Mouse (Mus musculus) testis, postnatal 10 days (tissue): ENCODE measurements around the gene Eaf2.
A peak's percentile ranks its signal among the peaks of the same experiment; 100 is the strongest.
"Not testable (repeated sequence)": the region's sequence is repeated elsewhere in the genome, so short reads cannot be mapped to it uniquely, and the experiment has no call there.

Experiments
- DNase-seq: peaks from one replicate; pipeline ENCODE4 v3.0.0; 2021; ENCODE audit warnings: low spot score

Eaf2 gene

DNA sequence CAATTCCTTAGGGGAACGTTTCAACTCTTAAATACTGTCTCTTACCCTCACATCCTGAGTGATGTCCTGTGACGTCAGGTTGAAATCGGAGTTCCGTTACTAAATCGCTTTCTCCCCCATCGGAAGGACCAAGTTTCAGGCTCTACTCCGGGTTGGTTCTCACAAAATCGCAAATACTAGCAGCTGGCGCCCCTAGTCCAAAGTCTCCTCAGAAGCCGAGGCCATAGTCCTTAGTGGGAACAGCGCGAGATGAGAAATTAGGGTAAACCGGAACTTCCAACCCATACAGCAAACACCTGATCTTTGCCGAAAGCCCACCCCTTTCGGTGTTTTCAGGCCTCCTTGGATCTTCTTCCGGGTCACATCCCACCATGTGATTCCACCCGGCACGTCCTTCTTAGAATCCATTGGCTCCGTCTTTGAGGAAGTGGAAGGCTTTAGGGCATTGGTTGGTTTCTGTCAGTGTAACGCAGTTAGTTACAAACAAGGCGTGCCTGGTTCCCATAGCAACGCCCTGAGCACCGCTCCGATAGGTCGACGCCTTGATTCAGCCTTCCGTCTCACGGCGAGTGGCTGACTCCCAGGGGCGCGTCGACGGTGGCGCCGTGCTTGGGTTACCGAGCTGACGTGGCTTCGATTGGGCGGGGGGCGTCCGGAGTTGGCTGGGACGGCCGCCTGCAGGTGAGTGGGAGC is at the start of gene Eaf2, which contains the start of gene Golgb1:
TSS of gene Eaf2 (minus strand) at position 421 of the 693 bp plus-strand sequence.
TSS of gene Golgb1 (plus strand) at position 558 of the 693 bp plus-strand sequence.
- DNase-seq, result peak; percentile 95

DNA sequence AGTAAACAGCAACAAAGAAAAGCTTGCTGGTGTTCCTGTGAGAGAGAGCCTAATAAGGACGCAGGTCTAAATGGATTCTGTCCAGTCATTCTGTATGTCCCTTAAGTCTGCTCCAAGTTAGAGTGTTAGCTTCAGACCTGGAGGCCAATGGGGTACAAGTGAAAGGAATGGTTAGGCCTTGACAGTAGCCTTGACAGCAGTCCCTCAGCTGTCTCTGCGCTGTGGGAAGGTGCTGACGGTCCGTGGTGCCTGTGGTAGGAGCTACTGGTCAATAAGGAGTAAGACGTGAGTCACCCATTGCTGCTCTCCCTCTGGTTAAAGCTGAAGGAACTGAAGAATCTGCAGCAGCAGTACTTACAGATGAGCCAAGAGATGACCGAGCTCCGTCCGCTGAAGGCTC is 49.5 kb upstream of the Eaf2 start:
- DNase-seq, result no peak

DNA sequence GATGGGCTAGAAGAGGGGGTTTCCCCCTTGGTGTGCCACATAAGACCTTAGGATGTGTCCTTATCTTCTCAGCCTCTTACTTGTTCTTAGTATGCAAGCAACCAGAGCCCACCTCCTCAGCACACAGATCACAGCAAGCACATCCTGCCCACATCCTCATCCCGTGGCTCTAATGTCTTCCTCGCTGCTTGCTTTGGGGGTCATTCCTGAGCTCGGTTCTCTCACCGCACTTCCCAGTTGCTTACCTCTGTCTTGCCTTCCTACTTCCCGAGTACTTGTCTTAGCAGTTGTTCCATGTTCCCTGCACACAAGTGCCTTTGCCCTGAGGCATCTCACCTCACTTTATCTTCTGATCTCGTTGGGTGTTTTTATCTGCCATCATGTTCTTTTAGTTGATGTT is 47.2 kb upstream of the Eaf2 start:
- DNase-seq, result no peak

DNA sequence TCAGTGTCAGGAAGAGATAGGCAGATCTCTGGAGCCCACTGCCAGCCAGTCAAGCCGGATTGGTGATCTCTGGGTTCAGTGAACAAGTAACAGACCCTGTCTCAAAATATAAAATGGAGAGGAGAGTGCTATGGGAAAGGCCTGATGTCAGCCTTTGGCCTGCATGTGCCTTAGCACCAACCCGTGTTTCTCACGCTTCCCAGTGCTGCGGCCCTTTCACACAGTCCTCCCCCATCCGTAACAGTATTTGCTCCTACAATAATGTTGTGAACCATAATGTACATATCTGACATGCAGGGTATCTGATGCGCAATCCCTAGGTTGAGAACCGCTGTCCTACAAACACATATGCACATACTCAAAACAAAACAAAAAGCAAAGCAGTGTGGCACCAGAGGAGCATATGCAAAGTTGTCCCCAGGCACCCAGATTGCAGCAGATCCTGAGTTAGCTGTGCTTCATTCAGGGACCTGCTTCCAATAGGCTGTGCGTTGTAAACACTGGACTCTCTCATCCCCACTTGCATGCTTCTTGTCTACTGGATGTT is 46.3 kb upstream of the Eaf2 start:
- DNase-seq, result no peak

DNA sequence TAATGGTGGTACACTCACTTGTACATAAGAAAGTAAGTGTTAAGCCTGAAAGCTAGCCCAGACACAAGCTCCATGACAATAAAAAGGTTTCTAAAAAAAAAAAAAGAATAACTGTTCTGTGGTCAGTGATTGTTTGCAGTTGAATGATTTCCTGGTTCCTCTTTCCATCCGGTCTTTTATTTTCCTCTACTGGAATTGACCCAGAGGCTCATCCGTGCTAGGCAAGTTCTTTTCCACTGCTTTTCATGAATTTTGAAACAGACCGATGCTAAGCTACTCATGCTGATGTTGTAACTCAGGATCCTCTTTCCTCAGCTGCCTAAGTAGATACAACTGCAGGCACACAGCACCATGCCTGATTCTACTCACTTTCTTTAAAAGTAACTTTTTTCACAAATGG is 45.6 kb upstream of the Eaf2 start:
- no peak for DNase-seq

DNA sequence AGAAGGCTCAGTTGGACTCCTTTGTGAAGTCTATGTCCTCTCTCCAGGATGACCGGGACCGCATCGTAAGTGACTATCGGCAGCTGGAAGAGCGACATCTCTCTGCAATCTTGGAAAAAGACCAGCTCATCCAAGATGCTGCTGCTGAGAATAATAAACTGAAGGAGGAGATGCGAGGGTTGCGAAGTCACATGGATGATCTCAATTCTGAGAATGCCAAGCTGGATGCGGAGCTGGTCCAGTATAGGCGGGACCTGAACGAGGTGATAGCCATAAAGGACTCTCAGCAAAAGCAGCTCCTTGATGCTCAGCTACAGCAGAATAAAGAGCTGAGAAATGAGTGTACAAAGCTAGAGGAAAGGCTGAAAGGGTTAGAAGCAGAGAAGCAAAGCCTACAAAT is 43.7 kb upstream of the Eaf2 start:
- no peak for DNase-seq

DNA sequence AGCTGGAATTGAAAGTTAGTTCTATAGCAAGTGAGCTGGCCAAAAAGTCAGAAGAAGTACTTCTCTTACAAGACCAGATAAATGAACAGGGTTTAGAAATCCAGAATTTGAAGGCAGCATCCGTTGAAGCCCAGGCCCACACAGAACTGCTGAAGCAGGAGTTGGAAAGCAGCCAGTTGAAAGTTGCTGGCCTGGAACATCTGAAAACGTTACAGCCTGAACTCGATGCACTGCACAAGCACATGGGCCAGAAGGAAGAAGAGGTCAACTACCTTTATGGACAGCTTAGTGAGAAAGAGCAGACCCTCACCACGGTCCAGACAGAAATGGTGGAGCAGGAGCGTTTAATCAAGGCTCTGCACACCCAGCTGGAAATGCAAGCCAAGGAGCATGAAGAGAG is 39.4 kb upstream of the Eaf2 start:
- no peak for DNase-seq

DNA sequence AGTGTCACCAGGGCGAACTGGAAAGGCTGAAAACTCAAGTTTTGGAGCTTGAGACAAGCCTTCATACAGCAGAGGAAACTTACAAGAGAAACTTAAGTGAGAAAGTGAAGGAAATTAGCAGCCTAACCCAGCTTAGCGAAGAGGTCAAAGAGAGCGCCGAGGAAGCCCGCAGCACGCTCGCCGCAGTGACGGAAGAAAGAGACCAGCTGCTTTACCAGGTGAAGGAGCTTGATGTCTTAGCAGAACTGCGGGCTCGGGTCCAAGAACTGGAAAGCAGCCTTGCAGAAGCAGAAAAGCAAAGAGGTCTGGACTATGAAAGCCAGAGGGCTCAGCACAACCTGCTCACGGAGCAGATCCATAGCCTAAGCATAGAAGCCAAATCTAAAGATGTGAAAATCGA is 37.5 kb upstream of the Eaf2 start:
- DNase-seq, result no peak

DNA sequence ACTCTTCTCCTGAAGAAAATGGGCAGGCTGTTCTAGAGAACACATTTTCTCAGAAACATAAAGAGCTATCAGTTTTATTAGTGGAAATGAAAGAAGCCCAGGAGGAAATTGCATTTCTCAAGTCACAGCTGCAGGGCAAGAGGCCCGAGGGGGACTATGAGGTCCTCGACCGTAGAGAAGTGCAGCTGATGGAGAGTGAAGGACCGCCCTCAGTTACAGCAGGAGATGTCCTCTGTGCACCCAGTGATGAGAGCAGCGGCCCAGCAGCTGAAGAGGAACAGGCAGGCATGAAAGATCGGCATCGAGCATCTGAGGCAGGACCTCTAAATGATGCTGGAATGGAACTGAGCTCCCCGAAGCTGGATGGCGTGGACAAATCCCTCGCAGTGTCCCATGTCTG is 37.1 kb upstream of the Eaf2 start:
- no peak for DNase-seq

DNA sequence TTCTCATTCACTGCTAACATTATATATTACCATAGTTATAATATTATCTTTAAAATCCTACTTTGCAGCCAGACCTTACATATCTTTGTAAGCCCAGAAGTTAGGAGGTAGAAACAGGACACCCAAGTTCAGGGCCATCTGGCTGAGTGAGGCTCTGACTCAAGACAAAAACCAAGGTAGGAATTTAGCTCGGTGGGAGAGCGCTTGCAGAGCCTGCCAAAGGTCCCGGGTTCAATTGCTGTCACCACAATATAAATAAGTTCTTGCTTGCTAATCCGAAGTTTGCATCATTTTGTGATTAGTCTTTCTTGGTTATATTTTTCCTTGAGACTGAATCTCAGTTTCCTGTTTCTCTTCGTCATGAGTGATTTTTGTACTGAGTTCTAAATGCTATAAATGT is 28.4 kb upstream of the Eaf2 start:
- no peak for DNase-seq

DNA sequence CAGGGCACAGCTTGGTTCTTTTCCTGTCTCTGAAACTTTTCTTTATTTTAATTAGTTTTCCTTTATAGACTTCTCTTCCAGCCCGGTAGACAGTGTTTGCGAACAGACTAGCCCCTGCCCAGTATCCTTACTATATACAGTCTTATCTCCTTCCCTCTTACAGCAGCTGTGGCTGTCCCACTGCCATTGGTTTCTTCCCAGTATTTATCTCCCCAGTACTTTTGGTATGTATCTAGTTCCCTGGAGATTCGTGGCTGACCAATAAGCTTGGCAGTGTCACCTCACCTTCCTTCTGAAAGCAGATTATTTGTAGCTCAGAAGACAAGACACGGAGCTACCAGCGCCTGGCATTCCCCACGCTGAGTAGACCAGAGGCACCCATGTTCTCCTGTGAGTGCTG is 21.9 kb upstream of the Eaf2 start:
- no peak for DNase-seq

DNA sequence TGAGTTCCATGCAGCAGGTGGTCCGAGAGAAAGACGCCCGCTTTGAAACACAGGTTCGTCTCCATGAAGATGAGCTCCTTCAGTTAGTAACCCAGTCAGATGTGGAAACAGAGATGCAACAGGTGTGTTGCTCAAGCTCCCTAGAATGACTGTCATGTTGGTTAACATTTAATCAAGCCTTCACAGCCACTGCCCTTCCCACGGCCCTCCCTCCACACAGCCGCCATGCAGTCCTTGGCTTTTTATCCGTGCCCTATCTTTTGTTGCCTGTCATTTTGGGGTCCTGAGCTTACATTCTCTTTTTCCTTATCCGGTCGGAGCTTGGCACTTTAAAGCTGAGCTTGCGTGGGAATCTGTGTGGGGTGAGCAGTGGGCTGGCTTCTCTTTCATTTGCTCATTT is 18.5 kb upstream of the Eaf2 start:
- DNase-seq, result no peak

DNA sequence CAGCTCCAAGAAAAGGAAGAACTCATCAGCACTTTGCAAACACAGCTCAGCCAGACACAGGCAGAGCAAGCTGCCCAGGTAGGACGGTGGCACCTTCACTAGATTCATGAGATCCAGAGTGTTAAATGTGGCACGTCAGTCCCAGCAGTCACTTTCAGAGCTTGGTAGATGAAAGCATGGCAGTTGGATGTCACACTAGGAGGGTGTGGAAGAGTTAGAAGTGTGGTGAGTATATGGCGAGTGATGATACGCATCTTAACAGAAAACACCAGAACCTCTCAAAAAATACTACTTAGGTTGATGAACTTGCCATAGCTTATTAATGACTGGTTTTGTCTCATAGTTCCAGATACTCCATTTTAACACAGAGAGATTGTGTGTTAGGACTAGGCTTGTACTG is 16.6 kb upstream of the Eaf2 start:
- DNase-seq, result no peak

DNA sequence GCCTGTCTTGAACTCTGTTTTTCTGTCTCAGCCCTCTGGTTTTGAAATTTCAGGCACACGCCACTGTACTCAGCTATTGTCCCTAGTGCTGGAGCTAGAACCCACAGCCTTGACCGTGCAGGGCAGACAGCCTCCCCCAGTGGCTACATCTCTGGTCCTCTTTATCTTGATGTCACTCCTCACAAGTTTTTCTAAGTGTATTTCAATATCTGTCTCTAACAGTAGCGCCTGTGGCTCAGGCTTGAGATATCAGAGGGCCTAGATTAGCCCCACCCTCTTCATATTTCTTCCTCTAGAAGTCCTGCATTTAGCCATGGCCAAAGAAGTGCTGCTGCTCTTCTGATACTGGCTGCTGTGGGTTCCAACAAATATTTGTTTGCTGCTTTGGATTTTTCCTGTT is 15.8 kb upstream of the Eaf2 start:
- DNase-seq, result no peak

DNA sequence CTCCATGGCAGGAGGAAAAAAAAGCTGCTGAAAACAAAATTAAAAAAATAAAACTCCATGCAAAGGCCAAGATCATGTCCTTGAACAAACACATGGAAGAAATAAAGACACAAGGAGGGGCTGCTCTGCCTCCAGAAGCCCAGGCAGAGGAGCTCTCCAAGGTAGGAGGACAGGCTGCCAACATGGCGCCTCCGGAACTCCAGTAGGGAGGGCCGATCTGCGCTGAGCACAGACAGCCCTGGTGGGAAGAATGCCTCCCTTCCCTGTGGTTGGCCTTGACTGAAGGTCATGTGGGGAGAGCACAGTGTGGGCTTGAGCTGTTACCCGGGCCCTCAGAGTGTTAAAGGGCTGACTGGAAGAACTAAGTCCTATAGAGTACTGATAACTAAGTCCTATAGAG is 12.7 kb upstream of the Eaf2 start:
- peak; percentile 70 for DNase-seq

DNA sequence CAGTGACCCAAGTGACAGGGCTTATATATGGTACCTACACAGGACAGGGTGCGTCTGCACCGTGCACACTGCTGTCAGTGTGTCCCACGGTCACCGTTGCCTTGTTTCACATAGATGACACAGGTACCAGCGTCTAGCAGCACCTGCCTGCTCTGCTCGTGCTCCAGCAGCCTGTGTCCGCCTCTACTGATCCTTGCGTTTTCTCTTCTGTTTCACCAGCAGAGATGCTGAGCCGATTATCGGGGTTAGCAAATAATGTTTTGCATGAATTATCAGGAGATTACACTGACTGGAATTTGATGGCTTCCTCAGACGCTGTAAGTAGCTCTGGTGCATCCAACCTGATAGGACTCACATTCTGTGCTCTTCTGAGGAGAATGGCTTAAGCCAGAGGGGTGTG is 11.1 kb upstream of the Eaf2 start:
- no peak for DNase-seq

DNA sequence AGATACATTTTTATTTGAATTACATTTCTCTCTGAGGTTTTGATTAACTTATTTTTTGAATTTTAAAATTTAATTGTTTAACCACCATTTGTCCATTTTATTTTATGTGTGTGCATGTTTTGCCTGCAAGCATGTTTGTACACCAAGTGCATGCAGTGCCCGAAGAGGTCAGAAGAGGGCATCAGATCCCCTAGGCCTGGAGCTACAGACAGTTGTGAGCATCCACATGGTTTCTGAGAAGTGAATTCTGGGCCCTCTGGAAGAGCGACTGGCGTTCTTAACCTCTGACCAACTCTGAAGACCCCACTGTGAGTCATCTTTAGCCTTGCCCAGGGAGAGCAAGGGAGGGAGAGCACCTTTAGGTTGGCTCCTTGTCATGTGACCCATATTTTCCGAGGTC is 10.1 kb upstream of the Eaf2 start:
- peak; percentile 54 for DNase-seq

DNA sequence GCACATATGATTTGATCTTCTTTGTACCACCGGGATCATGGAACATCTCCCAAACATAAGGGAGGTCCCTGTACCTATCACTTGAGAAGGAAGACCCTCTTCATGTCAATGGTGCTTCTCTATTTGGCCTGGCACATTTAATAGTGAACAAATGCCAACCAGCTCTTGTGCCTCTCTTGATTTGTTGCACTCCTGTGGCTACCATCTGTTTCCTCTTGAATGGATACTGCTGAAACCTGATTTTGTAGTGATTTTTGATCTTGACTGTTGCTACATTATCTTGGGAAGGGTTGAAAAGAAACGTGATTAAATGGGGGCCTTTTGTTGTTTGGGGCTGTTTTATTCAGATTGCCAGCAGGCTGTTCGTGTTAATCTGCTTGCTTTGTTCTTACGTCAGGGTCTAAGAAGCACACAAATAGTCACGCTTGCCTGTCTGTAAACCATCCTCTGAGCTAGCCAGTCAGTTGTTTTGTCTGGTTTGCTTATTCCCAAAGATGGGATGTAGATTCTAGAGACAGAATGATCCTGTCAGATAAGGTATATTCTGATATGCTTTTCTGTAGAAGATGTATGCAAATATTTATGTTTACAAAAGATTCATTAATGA is 8.0 kb upstream of the Eaf2 start:
- no peak for DNase-seq

DNA sequence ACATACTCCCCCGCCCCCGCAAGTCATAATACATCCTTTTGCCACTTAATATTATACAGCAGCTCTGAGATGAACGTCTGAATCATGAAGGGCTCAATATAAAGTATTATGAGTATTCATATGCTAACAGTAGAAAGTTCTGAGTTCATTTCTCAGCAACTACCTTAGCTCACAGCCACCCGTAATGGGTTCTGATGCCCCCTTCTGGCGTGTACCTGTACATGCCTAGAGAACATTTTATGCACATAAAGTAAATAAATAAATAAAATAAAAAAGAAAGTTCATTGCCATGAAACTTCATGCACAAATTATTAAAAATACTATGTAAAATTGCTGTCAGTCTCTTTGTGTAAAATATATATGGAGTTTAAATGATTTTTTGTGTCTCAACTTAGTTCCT is 2.5 kb upstream of the Eaf2 start:
- no peak for DNase-seq

DNA sequence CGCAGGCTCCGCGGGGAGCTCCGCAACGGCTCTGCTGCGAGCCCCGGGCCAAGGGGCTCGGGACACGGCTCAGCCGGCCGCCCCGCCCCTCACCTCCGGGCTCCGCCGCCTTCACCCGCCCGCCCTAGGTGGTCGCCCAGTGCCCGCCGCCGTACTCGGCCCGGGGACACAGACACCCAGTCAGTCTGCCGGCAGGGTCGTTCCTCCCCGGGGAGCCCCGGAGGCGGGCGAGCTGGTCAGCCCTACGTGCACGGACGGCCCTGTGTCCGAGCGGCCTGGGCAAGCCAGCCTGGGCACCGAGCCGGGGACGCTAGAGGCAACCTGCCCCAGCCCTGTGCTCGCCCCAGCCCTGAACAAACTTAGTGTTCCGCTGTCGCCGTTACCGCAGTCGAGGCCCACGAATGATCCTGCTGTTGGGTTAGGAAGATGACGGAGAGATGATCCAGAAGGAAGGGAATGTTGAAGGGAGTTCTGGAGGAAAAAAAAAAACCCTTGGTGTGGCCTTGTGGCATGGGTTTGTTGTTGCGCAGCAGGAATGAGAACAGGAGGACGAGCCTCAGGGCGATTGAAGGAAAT is 561 bp upstream of the Eaf2 start:
- peak; percentile 76 for DNase-seq

DNA sequence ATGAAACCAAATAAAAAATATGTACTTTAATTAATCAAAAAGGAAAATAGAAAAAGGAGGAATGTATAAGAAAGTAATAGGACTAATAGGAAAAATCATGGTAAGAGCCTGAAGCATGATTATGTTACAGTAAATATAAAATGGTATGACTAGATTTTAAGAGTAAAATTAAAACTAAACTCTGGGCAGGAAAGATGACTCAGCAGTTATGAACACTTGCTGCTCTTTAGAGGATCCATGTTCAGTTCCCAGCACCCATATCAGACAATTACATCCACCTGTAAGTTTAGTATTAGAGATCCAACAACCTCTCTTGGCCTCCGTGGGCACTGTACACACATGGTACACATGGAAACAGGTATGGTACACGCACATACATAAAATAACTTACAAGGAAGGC is 5.4 kb downstream of the Eaf2 start:
- DNase-seq, result no peak

DNA sequence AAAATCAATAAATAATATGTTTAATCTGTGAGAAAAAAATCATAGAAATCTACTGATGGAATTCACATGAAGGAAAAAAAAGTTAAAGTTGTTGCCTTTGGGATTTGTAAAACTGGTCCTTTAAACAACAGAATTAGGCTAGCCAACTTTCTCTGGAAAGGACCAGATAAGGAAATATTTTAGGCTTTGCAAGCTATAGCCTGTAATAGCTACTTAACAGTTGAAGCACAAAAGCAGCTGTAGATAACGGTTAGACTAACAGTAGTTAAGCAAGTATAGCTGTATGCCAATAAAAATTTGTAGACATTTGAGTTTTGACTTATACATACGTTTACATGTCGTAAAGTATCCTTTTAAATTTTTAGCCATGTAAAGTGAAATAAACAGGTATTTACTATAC is 11.2 kb downstream of the Eaf2 start:
- DNase-seq, result no peak

DNA sequence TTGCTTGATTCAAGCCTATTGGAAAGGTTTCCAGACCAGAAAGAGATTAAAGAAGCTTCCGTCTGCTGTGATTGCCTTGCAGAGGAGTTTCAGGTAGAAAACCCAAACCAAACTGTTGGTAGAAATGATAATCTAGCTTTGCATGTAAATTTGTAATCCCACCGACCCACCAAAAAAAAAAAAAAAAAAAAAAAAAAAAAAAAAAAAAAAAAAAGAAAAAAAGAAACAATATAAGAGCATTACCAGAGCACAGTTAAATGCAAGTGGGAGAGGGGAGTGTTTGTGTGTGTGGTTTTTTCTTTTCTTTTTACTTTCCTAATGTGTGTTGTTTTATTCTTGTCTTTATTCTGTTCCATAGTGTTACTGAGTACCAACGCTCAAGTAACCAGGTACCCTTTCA is 23.6 kb downstream of the Eaf2 start:
- DNase-seq, result no peak

DNA sequence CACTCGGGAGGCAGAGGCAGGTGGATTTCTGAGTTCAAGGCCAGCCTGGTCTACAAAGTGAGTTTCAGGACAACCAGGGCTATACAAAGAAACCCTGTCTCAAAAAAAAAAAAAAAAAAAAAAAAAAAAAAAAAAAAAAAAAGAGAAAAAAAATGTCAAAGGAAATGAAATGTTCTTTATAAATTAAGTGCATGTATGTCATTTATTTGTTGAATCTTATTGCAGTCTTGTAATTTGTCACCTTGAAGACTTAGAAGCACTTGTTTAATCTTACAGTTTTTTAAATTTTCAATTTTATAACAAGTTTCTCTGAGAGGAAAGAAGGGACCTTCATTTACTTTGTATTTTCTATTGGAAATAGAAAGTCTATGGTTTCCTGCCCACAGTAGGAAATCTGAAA is 27.9 kb downstream of the Eaf2 start:
- DNase-seq, result not testable (repeated sequence)
